Mouse (Mus musculus): ENCODE results near the gene Atg7. TPM values are rescaled to one million over a fixed set of nuclear protein-coding genes. Genes with fewer than 3 reads are reported as not detected.

The Atg7 gene
- total RNA-seq, 2 experiments from 2014 or later: 28.9 to 29.1 TPM

GRCm38 (mm10) chr6:114795706-114796325 is 152.9 kb downstream of the Atg7 start:
- intact Hi-C loops (cut with DNase I): no loop called here
- no peak for DNase-seq (ENCODE audit: extremely low spot score in 1 of 2, low spot score in 2 of 2)
- H3K4me3 ChIP-seq: no peak overlapping the region
- TF ChIP-seq CTCF (IDR thresholded peaks at IDR 0.05): no peak
- H3K27ac ChIP-seq: no peak overlapping the region

GRCm38 (mm10) chr6:114797901-114798300 is 155.0 kb downstream of the Atg7 start:
- TF ChIP-seq CTCF (IDR thresholded peaks at IDR 0.05): no peak
- H3K4me3 ChIP-seq: no peak overlapping the region
- intact Hi-C loops (cut with DNase I): no loop called here

GRCm38 (mm10) chr6:114798715-114799114 is 155.8 kb downstream of the Atg7 start:
- Histone ChIP-seq H3K4me3 (no peak overlapping the region), H3K27ac (no peak overlapping the region)
- TF ChIP-seq CTCF (IDR thresholded peaks at IDR 0.05): no peak
- intact Hi-C loops (cut with DNase I): no loop called here
- DNase-seq (ENCODE audit: extremely low spot score in 1 of 2, low spot score in 2 of 2): no peak

More at GRCm38 (mm10) chr6:114797901-114798300, 155.0 kb downstream of the Atg7 start:
- H3K27ac ChIP-seq: no peak overlapping the region
- DNase-seq (ENCODE audit: extremely low spot score in 1 of 2, low spot score in 2 of 2): no peak

- intact Hi-C loops (cut with DNase I): no loop called here
- no peak for TF ChIP-seq CTCF (IDR thresholded peaks at IDR 0.05)
- DNase-seq (ENCODE audit: extremely low spot score in 1 of 2, low spot score in 2 of 2): no peak
- Histone ChIP-seq H3K4me3 (no peak overlapping the region), H3K27ac (no peak overlapping the region)
Measured at GRCm38 (mm10) chr6:114800291-114800965, 157.5 kb downstream of the Atg7 start.

GRCm38 (mm10) chr6:114803915-114804535 is 161.1 kb downstream of the Atg7 start:
- H3K4me3 ChIP-seq: no peak overlapping the region
- DNase-seq (ENCODE audit: extremely low spot score in 1 of 2, low spot score in 2 of 2): no peak
- intact Hi-C loops (cut with DNase I): no loop called here
- no peak for TF ChIP-seq CTCF (IDR thresholded peaks at IDR 0.05)
- peak overlapping the region; percentile 44; the same call in 1 of the 2 replicates for H3K27ac ChIP-seq

DNA sequence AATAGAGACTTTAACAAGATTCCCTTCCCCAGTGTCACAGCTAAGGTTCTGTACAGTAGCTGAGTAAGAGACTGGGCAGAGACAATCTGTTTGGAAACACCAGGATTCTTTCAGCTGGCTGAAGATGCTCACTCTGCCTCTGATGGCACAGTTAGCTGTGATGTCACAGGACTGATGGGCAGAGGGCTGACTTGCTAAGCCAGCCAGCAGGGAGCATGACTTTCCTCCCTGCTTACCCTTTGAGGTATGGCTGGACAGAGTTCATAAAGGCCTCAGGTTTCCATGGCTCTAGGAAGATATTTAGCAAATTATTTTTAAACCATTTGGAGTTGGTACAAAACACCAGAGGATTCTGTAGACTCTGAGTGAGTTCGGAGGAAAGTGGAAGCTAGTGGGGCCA is 162.0 kb downstream of the Atg7 start:
- TF ChIP-seq CTCF (IDR thresholded peaks at IDR 0.05): no peak
- intact Hi-C loops (cut with DNase I): no loop called here
- no peak for DNase-seq (ENCODE audit: extremely low spot score in 1 of 2, low spot score in 2 of 2)
- H3K4me3 ChIP-seq: no peak overlapping the region
- no peak overlapping the region for H3K27ac ChIP-seq

GRCm38 (mm10) chr6:114805927-114806326 is 163.0 kb downstream of the Atg7 start:
- Histone ChIP-seq H3K4me3 (no peak overlapping the region), H3K27ac (no peak overlapping the region)
- DNase-seq (ENCODE audit: extremely low spot score in 1 of 2, low spot score in 2 of 2): no peak
- no peak for TF ChIP-seq CTCF (IDR thresholded peaks at IDR 0.05)
- intact Hi-C loops (cut with DNase I): no loop called here

DNA sequence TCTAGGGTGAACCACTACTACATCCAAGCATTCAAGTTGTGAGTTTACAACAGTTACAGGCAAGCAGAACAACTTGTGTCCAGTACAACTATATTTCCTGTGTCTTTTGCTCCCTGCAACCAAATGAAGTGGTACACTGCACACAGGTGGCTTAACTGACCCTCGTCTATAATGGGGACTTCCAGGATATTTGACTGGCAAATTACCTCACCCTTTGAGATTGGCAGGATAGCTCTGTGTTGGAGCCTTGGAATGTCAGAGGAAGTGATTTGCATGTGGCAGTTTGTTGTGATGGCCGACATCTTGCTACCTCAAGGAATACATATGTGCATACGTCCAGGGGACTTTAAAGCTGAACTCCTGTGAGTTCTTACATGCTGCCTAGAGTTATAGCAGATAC is 164.6 kb downstream of the Atg7 start:
- no peak for DNase-seq (ENCODE audit: extremely low spot score in 1 of 2, low spot score in 2 of 2)
- intact Hi-C loops (cut with DNase I): no loop called here
- Histone ChIP-seq H3K4me3 (no peak overlapping the region), H3K27ac (no peak overlapping the region)
- no peak for TF ChIP-seq CTCF (IDR thresholded peaks at IDR 0.05)

DNA sequence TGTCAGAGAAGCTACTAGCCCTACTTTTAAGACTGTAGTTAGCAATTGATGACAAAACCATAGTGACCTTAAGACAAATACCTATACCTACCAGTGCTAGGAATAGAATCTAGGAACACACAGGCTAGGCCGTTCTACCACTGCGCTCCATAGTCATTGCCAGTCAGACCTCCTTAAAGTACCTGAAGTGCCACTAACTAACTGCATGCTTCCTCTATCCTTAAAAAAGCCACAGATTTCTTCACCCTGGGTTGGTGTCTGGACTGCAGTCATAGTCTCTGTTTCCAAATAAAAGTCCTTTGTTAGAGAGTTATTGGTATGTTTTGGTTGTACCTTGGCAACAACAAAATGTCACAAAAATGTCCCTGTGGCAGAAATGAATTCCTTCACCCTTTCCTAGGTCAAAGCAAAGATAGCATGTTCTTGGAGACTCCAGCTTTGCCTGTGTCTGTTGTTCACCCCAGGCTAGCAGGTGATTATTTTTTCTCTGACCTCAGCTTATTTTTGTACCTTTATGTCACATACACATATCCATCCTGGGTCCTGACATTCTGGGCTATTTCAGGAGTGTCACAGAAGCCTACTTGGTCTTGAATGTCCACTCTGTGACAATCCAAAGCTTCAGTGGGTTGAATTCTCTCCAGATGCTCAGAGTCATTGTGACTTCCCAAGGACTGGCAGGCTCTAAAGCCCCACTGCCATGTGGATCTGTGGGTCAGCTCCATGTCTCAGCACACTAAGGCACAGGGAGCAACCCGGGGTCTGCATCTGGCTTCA is 165.9 kb downstream of the Atg7 start:
- Histone ChIP-seq H3K4me3 (no peak overlapping the region), H3K27ac (no peak overlapping the region)
- no peak for DNase-seq (ENCODE audit: extremely low spot score in 1 of 2, low spot score in 2 of 2)
- intact Hi-C loops (cut with DNase I): no loop called here
- no peak for TF ChIP-seq CTCF (IDR thresholded peaks at IDR 0.05)

DNA sequence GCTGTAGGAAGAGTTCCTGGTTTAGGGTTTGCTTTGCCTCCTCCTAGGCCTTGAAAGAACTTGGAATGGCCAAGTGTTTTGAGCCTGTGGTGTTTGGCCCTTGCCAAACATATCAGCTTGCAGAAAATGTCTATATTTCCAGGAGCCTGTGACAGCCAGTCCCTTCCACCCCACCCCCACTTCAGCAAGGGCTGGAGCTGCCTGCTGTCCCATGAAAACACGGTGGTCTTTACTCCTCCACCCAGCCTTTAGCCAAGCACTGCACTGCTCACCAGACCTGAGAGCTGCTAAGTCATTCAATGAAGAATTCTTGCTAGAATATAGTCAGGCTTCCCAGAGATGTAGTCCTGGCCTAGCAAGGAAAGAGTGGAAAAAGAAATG is 166.5 kb downstream of the Atg7 start:
- intact Hi-C loops (cut with DNase I): no loop called here
- H3K4me3 ChIP-seq: no peak overlapping the region
- DNase-seq (ENCODE audit: extremely low spot score in 1 of 2, low spot score in 2 of 2): no peak
- no peak for TF ChIP-seq CTCF (IDR thresholded peaks at IDR 0.05)
- no peak overlapping the region for H3K27ac ChIP-seq

DNA sequence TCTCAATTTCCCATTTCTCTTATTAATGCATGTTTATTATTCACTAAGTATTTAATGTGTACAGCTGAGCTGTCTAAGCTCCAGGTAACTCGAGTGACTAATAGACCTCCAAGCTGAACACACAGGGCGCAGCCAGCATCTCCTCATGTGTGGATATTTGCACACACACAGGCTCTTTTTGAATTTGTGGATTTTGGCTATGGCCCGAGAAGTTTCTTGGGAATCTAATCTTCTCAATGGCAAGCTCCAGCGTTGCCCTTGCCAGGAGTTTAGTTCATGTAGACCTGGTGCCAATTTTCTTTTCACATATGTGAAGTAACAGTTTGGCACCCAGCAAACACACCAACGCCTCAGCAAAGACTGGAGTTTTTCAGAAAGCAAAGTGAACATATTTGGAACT is 169.4 kb downstream of the Atg7 start:
- no peak overlapping the region for H3K27ac ChIP-seq
- intact Hi-C loops (cut with DNase I): no loop called here
- DNase-seq (ENCODE audit: extremely low spot score in 1 of 2, low spot score in 2 of 2): no peak
- no peak overlapping the region for H3K4me3 ChIP-seq
- TF ChIP-seq CTCF (IDR thresholded peaks at IDR 0.05): no peak

GRCm38 (mm10) chr6:114812779-114813178 is 169.9 kb downstream of the Atg7 start:
- H3K27ac ChIP-seq: no peak overlapping the region
- DNase-seq (ENCODE audit: extremely low spot score in 1 of 2, low spot score in 2 of 2): no peak
- TF ChIP-seq CTCF (IDR thresholded peaks at IDR 0.05): no peak
- intact Hi-C loops (cut with DNase I): no loop called here
- H3K4me3 ChIP-seq: no peak overlapping the region

All from left cerebral cortex, adult 2 months (tissue).